Mouse (Mus musculus) stomach, embryonic 14.5 days (tissue): Measurements from ENCODE around the gene Socs3. TPM values are rescaled to one million over a fixed set of nuclear protein-coding genes. Genes with fewer than 3 reads are reported as not detected.

ENCODE experiments used
- ATAC-seq: fragments of 200-750 bp; cut with Nextera tagmentation; 2 replicates; pipeline ENCODE4 v1.8.0; 2017; ENCODE audit warnings: low read depth, moderate TSS enrichment; ENCODE audit not compliant: insufficient number of reproducible peaks, insufficient read depth, low FRiP score
- H3K27ac ChIP-seq: fragments of 300-500 bp; sonication (generic); 2 replicates; pipeline ENCODE4 v1.5.1; 2014; ENCODE audit warnings: mild to moderate bottlenecking, low read length, moderate library complexity, mixed read lengths
- H3K27me3 ChIP-seq: fragments of 300-500 bp; sonication (generic); 2 replicates; pipeline ENCODE4 v1.6.1; 2014; ENCODE audit warnings: low read length, control low read depth, mixed read lengths; ENCODE audit not compliant: control insufficient read depth, insufficient read depth
- H3K36me3 ChIP-seq: fragments of 300-500 bp; sonication (generic); 2 replicates; pipeline ENCODE4 v1.6.1; 2014; ENCODE audit warnings: mild to moderate bottlenecking, control low read depth, low read length, moderate library complexity, mixed read lengths; ENCODE audit not compliant: control insufficient read depth, insufficient read depth
- H3K4me1 ChIP-seq: fragments of 300-500 bp; sonication (generic); 2 replicates; pipeline ENCODE4 v1.6.1; 2014; ENCODE audit warnings: low read length, control low read depth, mixed read lengths; ENCODE audit not compliant: control insufficient read depth, insufficient read depth
- H3K4me2 ChIP-seq: fragments of 300-500 bp; sonication (generic); replicated peaks from 2 replicates; pipeline ENCODE4 v1.6.1; 2014; ENCODE audit warnings: low read depth, low read length, control low read depth
- H3K4me3 ChIP-seq: fragments of 300-500 bp; sonication (generic); 2 replicates; pipeline ENCODE4 v1.5.1; 2014; ENCODE audit warnings: low read depth, low read length, control low read depth
- H3K9ac ChIP-seq: fragments of 300-500 bp; sonication (generic); replicated peaks from 2 replicates; pipeline ENCODE4 v1.6.1; 2014; ENCODE audit warnings: low read depth, mild to moderate bottlenecking, control low read depth, low read length, moderate library complexity, mixed read lengths
- H3K9me3 ChIP-seq: fragments of 300-500 bp; sonication (generic); 2 replicates; pipeline ENCODE4 v1.6.1; 2016; ENCODE audit warnings: low read depth, low read length, control low read depth; ENCODE audit not compliant: control insufficient read depth
- WGBS: fragments of 180-500 bp; shearing (Covaris S2); extraction: QIAGEN DNeasy Blood & Tissue Kit; methylation state at CpG from one replicate; pipeline ENCODE4 v1.1.7; 2014; 5-methylcytosine and 5-hydroxymethylcytosine counted together
- polyA plus RNA-seq: library from polyadenylated mRNA; unstranded; fragments of >200 nt; fragmentation: Nextera tagmentation; extraction: Ambion mirVana; gene quantifications from 2 replicates; pipeline ENCODE4 v1.2.1, GENCODE M21; 2014

Socs3 gene
- polyA plus RNA-seq, 1 experiment from 2014 or later: 9.2 TPM

- H3K4me3 ChIP-seq: no peak overlapping the region
- no peaks in the 10 kb centered on the region for H3K9me3 ChIP-seq
- H3K36me3 ChIP-seq: no peaks in the 10 kb centered on the region
- no peaks in the 10 kb centered on the region for H3K27me3 ChIP-seq
- 29% methylated on average over 8 of the region's 8 CpGs for WGBS
- no peak overlapping the region for H3K9ac ChIP-seq
- H3K4me2 ChIP-seq: no peak overlapping the region
- no peak for ATAC-seq
- H3K4me1 ChIP-seq: peaks cover 76% of the 10 kb centered on the region
- H3K27ac ChIP-seq: peak overlapping the region; percentile 75
Observed at GRCm38 (mm10) chr11:117936202-117936601, 33.6 kb downstream of the Socs3 start.

DNA sequence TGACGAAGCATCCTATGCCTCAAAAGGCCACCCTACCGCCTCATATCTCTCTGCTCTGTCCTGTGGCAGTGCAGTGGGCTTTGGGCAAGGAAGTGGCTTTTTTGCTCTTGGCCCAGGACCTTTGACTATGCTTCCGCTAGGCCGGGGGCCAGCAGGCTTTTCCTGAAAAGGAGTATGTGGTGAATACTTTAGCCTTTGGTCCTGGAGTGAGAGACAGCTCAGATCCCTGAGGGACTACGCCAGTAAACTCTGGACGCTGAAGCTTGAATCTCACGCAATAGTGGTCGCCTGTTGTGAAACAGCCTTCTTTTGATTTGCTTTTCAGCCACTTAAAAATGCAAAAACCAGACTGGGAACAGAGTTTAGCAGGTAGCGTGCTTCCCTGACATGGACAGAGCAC is 34.2 kb downstream of the Socs3 start:
- H3K4me3 ChIP-seq: no peak overlapping the region
- peak overlapping the region; percentile 75; the same call in 1 of the 2 replicates for H3K27ac ChIP-seq
- no peaks in the 10 kb centered on the region for H3K36me3 ChIP-seq
- H3K9ac ChIP-seq: no peak overlapping the region
- no peak for ATAC-seq
- peaks cover 78% of the 10 kb centered on the region for H3K4me1 ChIP-seq
- no peaks in the 10 kb centered on the region for H3K9me3 ChIP-seq
- H3K27me3 ChIP-seq: no peaks in the 10 kb centered on the region
- 66% methylated on average over 9 of the region's 9 CpGs for WGBS
- no peak overlapping the region for H3K4me2 ChIP-seq

DNA sequence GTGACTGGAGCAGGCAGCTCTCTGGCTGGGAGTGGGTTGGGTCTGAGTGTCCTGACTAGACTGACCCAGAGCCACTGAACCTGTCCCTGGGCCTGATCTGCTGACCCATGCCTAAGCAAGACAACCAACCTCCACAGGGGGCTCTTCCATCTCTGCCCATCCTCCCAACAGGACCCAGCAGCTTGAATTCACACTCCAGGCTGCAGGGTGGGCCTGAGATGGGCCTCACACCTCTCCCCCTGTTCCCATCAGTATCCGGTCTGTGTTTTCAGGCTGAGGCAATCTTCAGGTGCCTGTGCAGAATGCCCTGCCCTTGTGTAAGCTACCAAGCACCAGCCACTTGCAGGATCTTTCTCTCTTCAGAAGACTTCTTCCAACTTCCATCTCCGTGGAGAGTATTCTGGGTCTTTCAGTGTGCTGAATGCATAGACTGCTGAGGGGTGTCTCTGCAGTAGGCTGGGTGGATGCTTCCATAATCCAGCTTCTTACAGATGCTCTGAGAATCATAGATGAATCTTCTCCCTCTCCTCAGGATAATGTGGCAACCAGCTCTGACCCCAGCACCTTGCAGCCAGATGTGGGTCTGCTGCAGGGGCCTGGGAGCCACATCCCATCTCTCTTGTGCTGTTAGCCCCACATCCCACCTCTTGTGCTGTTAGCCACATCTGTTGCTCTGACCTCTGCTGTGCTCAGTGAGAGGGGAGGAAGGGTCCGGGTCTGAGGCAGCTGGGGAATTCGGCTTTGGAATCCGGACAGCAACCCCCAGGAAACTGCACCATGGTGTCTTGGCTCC is 35.1 kb downstream of the Socs3 start:
- no peaks in the 10 kb centered on the region for H3K27me3 ChIP-seq
- ATAC-seq: no peak
- H3K4me1 ChIP-seq: peaks cover 70% of the 10 kb centered on the region
- WGBS: 46% methylated on average over 5 of the region's 5 CpGs
- H3K4me3 ChIP-seq: no peak overlapping the region
- H3K4me2 ChIP-seq: no peak overlapping the region
- peak overlapping the region; percentile 75; the same call in 1 of the 2 replicates for H3K27ac ChIP-seq
- H3K9me3 ChIP-seq: no peaks in the 10 kb centered on the region
- H3K9ac ChIP-seq: no peak overlapping the region
- H3K36me3 ChIP-seq: no peaks in the 10 kb centered on the region

DNA sequence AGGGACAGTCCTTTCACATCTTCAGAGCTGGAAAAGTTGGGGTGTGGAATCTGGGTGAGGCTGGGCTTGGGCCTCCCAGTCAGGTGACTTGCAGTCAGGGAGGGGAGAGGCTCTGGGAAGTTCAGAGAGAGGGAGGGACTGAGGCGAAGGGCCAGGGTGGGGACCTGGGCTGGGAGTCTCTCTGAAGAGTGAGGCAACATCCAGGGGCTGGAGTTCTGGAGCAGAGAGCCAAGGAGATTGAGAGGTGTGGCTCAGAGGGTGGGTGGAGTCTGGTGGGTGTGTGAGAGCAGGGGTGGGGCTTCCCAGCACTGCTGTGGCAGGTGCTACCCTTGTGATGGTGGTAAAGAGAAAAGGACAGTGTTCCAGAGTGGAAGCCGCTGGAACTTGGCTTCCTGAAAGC is 35.7 kb downstream of the Socs3 start:
- Histone ChIP-seq H3K27me3 (no peaks in the 10 kb centered on the region), H3K9me3 (no peaks in the 10 kb centered on the region), H3K36me3 (no peaks in the 10 kb centered on the region), H3K4me3 (no peak overlapping the region), H3K9ac (no peak overlapping the region), H3K4me2 (no peak overlapping the region), H3K27ac (peak overlapping the region; percentile 78), H3K4me1 (peaks cover 65% of the 10 kb centered on the region)
- WGBS: 15% methylated on average over 2 of the region's 2 CpGs
- ATAC-seq: peak; percentile 88

DNA sequence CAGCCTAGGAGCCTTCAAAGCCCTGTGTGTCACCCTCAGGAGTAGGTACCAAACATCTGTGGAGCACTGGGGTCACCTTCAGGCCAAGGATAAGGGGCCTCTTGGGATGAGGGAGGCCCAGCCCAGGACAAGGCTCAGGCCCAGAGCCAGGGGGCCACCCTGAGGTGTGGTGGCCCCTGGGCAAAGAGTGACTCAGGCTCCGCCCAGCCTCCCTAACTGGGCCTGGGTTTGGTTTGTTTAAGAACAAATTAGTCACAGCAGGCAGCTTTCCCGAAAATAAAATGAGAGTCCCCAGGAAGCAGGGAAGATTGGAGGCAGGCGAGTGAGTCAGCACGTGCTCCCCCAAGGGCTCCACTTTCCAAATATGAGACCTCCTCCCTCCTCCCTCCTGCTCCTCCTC is 37.7 kb downstream of the Socs3 start:
- H3K4me1 ChIP-seq: peaks cover 58% of the 10 kb centered on the region

DNA sequence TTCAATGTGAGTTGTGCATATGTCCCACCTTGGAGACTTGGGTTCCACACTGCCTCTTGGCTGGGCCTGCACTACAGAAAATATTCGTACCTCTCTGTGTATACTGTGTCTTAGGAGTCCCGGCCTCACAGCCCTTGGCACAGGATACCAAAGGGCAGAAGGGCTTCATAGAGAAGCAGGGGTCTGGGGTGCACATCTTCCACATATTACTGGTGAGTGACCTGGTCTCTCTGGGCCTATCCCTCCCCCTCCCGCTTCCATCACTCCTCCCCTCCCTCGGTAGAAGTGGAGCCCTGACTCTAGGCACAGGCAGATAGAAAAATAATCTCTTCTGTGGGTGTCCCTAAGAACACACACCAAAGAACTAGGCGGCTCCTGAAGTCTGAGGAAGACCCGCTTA is 38.3 kb downstream of the Socs3 start:
- no peaks in the 10 kb centered on the region for H3K9me3 ChIP-seq
- H3K27me3 ChIP-seq: no peaks in the 10 kb centered on the region
- H3K4me3 ChIP-seq: no peak overlapping the region
- H3K36me3 ChIP-seq: no peaks in the 10 kb centered on the region
- H3K4me1 ChIP-seq: peaks cover 56% of the 10 kb centered on the region
- 50% methylated on average over 6 of the region's 6 CpGs for WGBS
- peak overlapping the region; percentile 78; the same call in 1 of the 2 replicates for H3K27ac ChIP-seq
- no peak overlapping the region for H3K4me2 ChIP-seq
- no peak for ATAC-seq
- H3K9ac ChIP-seq: no peak overlapping the region

More for the DNA sequence above, 37.7 kb downstream of the Socs3 start:
- 26% methylated on average over 4 of the region's 4 CpGs for WGBS
- no peak overlapping the region for H3K9ac ChIP-seq
- H3K27me3 ChIP-seq: no peaks in the 10 kb centered on the region
- H3K9me3 ChIP-seq: no peaks in the 10 kb centered on the region
- ATAC-seq: peak; percentile 62
- H3K36me3 ChIP-seq: no peaks in the 10 kb centered on the region
- no peak overlapping the region for H3K4me2 ChIP-seq
- H3K27ac ChIP-seq: peak overlapping the region; percentile 78
- no peak overlapping the region for H3K4me3 ChIP-seq

GRCm38 (mm10) chr11:117930781-117931338 is 39.0 kb downstream of the Socs3 start:
- 3% methylated on average over 48 of the region's 48 CpGs for WGBS
- Histone ChIP-seq H3K4me2 (peak overlapping the region; percentile 51), H3K9ac (no peak overlapping the region), H3K36me3 (no peaks in the 10 kb centered on the region), H3K27me3 (no peaks in the 10 kb centered on the region), H3K4me1 (peaks cover 49% of the 10 kb centered on the region), H3K9me3 (no peaks in the 10 kb centered on the region), H3K27ac (no peak overlapping the region), H3K4me3 (peak overlapping the region; percentile 17)
- no peak for ATAC-seq

DNA sequence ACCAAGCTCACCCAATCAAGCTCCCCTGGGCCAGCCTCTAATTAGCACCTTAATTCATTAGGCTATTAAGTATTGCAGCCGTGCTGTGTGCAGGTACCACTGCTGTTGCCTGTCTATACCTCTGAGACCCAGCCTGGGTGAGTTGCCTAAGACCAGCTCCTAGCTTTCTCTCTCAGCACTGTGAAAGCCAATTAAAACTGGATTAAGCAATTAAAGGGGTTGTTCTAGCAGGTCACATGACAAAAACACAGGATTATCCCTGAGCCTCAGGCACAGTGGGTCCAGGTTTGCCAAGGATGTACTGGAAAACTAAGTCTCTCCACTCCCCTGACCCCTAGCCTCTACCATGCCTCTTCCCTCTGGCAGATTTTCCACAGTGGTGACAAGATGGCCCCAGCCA is 44.3 kb downstream of the Socs3 start:
- 88% methylated on average over 1 of the region's 1 CpGs for WGBS
- Histone ChIP-seq H3K36me3 (no peaks in the 10 kb centered on the region), H3K4me1 (no peaks in the 10 kb centered on the region), H3K27ac (no peak overlapping the region), H3K27me3 (no peaks in the 10 kb centered on the region), H3K4me3 (no peak overlapping the region), H3K4me2 (no peak overlapping the region), H3K9me3 (no peaks in the 10 kb centered on the region), H3K9ac (no peak overlapping the region)
- ATAC-seq: no peak
